Mouse (Mus musculus) layer of hippocampus, adult 2 months (tissue): ENCODE data around the gene Gtf2h4. TPM values are rescaled to one million over a fixed set of nuclear protein-coding genes. Genes with fewer than 3 reads are reported as not detected.
A peak's percentile ranks its signal among the peaks of the same experiment; 100 is the strongest.

Experiments used
- DNase-seq, 2 experiments: peaks; one replicate each; pipeline ENCODE4 v3.0.0; 2022; ENCODE audit warnings: low spot score in 2 of 2
- H3K27ac ChIP-seq: fragments of 200-600 bp; 2 replicates; pipeline ENCODE4 v1.8.1; 2022
- H3K4me3 ChIP-seq: fragments of 200-600 bp; 2 replicates; pipeline ENCODE4 v1.8.1; 2022; ENCODE audit warnings: mild to moderate bottlenecking
- CTCF ChIP-seq: fragments of 200-600 bp; conservative IDR thresholded peaks from 2 replicates; pipeline ENCODE4 v1.8.1; 2022; ENCODE audit warnings: antibody characterized with exemption, mild to moderate bottlenecking, moderate library complexity
- total RNA-seq, 2 experiments: library from RNA; stranded (reverse); gene quantifications; 2 replicates each; pipeline ENCODE4 v1.2.3; 2021

Gtf2h4 gene
- total RNA-seq, 2 experiments from 2014 or later: 29.9 to 35.3 TPM

- no peak for DNase-seq
- TF ChIP-seq CTCF: no peak
- peak overlapping the region; percentile 61 for H3K27ac ChIP-seq
- peak overlapping the region; percentile 31; the same call in 1 of the 2 replicates for H3K4me3 ChIP-seq
Measured at GRCm38 (mm10) chr17:35703065-35703464, 29.5 kb upstream of the Gtf2h4 start.

- peak overlapping the region; percentile 84; the same call in 1 of the 2 replicates for H3K4me3 ChIP-seq
- no peak for DNase-seq
- TF ChIP-seq CTCF: no peak
- peak overlapping the region; percentile 97 for H3K27ac ChIP-seq
Measured at GRCm38 (mm10) chr17:35702605-35703004, 29.1 kb upstream of the Gtf2h4 start.

- TF ChIP-seq CTCF: no peak
- peak overlapping the region; percentile 97 for H3K27ac ChIP-seq
- H3K4me3 ChIP-seq: peak overlapping the region; percentile 84
- DNase-seq: no peak
Measured at GRCm38 (mm10) chr17:35701978-35702461, 28.5 kb upstream of the Gtf2h4 start.

GRCm38 (mm10) chr17:35701203-35701977, 27.9 kb upstream of the Gtf2h4 start:
- no peak for TF ChIP-seq CTCF
- DNase-seq: no peak
- Histone ChIP-seq H3K4me3 (peak overlapping the region; percentile 84), H3K27ac (peak overlapping the region; percentile 97)

- Histone ChIP-seq H3K27ac (peak overlapping the region; percentile 97), H3K4me3 (peak overlapping the region; percentile 84)
- peak; percentile 84 to 88 for DNase-seq
- TF ChIP-seq CTCF: peak; percentile 24; the same call in 1 of the 2 replicates
Measured at GRCm38 (mm10) chr17:35700371-35700961, 26.9 kb upstream of the Gtf2h4 start.

- no peak for TF ChIP-seq CTCF
- H3K27ac ChIP-seq: peak overlapping the region; percentile 97
- peak overlapping the region; percentile 84 for H3K4me3 ChIP-seq
- DNase-seq: peak; percentile 67 to 70
Measured at GRCm38 (mm10) chr17:35699919-35700318, 26.4 kb upstream of the Gtf2h4 start.

- TF ChIP-seq CTCF: no peak
- Histone ChIP-seq H3K4me3 (peak overlapping the region; percentile 46), H3K27ac (peak overlapping the region; percentile 97)
- DNase-seq: no peak
Measured at GRCm38 (mm10) chr17:35698501-35698883, 25.0 kb upstream of the Gtf2h4 start.

GRCm38 (mm10) chr17:35697759-35698500, 24.4 kb upstream of the Gtf2h4 start:
- no peak for TF ChIP-seq CTCF
- Histone ChIP-seq H3K4me3 (peak overlapping the region; percentile 46), H3K27ac (peak overlapping the region; percentile 97)
- DNase-seq: peak in 1 of 2 experiments; percentile 50

- no peak for TF ChIP-seq CTCF
- H3K4me3 ChIP-seq: peak overlapping the region; percentile 46
- DNase-seq: no peak
- H3K27ac ChIP-seq: peak overlapping the region; percentile 97
Measured at GRCm38 (mm10) chr17:35697429-35697758, 23.9 kb upstream of the Gtf2h4 start.

- DNase-seq: no peak
- Histone ChIP-seq H3K4me3 (peak overlapping the region; percentile 46), H3K27ac (peak overlapping the region; percentile 97)
- no peak for TF ChIP-seq CTCF
Measured at GRCm38 (mm10) chr17:35696691-35697090, 23.2 kb upstream of the Gtf2h4 start.

GRCm38 (mm10) chr17:35695289-35695688, 21.8 kb upstream of the Gtf2h4 start:
- no peak for DNase-seq
- H3K4me3 ChIP-seq: no peak overlapping the region
- TF ChIP-seq CTCF: peak; percentile 78
- no peak overlapping the region for H3K27ac ChIP-seq

- 0 out of 2 replicates have a peak overlapping the region, but pooled peaks have one; percentile 7 for H3K27ac ChIP-seq
Measured at GRCm38 (mm10) chr17:35693906-35694305, 20.4 kb upstream of the Gtf2h4 start.

GRCm38 (mm10) chr17:35692368-35692767, 18.8 kb upstream of the Gtf2h4 start:
- no peak for DNase-seq
- no peak overlapping the region for H3K4me3 ChIP-seq
- no peak for TF ChIP-seq CTCF
- H3K27ac ChIP-seq: 0 out of 2 replicates have a peak overlapping the region, but pooled peaks have one; percentile 18

More at GRCm38 (mm10) chr17:35693906-35694305, 20.4 kb upstream of the Gtf2h4 start:
- no peak for TF ChIP-seq CTCF
- DNase-seq: no peak
- no peak overlapping the region for H3K4me3 ChIP-seq
